Mouse (Mus musculus) olfactory bulb, adult 2 months (tissue): ENCODE data around the gene Hnrnpul1.

Experiments
- CTCF ChIP-seq: fragments of 200-500 bp; IDR thresholded peaks from 2 replicates; pipeline ENCODE4 v1.5.1; 2012; ENCODE audit warnings: low read depth, mild to moderate bottlenecking, low read length, moderate library complexity; ENCODE audit not compliant: insufficient read depth
- POLR2A ChIP-seq: fragments of 200-500 bp; IDR thresholded peaks from 2 replicates; pipeline ENCODE4 v1.6.1; 2012; ENCODE audit warnings: mild to moderate bottlenecking, low read depth, low read length, moderate library complexity; ENCODE audit not compliant: insufficient read depth

DNA sequence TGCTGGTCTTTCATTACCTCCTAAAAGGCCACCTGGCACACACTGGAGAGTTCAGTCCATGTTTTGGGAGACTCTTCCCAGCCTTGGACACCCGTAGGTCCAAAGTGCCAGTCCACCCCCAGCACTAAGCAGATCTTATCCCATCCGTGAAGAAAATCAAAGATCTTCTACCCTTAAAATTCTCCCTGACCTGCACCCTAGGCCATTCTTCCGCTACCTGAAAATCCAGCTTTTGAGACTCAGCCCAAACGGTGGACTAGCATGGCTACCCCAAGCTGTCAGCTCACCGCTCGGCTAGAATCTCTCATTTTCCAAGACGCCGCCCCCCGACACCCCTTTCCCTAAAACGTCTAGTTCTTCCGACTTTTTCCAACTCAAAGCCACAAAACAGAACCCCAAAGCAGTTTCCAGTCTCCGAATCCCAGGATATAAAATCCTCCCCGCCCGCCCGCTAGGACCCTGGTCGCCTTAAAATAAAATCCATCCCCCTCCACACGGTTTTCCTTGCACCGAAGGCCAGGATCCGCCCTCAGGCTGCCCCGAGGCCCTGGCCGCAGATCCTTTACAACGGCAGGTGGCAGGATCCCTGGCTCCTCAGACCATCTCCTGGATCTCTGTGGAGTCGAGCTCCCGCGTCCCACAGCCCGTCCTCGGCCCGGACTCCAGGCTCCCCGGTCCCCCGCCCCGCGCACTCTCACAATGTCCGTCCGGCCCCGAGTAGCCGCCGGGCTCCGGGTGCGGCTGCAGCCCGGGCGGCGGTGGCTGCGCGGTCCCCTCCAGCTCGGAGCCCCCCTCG lies 716 bp downstream of the Hnrnpul1 start:
- TF ChIP-seq CTCF (no peak; the same call in 1 of the 2 replicates), POLR2A (no peak)
